Mouse (Mus musculus): ENCODE data around the gene Ptpn18. TPM values are rescaled to one million over a fixed set of nuclear protein-coding genes. Genes with fewer than 3 reads are reported as not detected.
A peak's percentile ranks its signal among the peaks of the same experiment; 100 is the strongest.
"Not testable (repeated sequence)": the region's sequence is repeated elsewhere in the genome, so short reads cannot be mapped to it uniquely, and the experiment has no call there.

Gene Ptpn18
- polyA plus RNA-seq, 1 experiment from 2014 or later: 4.9 TPM

DNA sequence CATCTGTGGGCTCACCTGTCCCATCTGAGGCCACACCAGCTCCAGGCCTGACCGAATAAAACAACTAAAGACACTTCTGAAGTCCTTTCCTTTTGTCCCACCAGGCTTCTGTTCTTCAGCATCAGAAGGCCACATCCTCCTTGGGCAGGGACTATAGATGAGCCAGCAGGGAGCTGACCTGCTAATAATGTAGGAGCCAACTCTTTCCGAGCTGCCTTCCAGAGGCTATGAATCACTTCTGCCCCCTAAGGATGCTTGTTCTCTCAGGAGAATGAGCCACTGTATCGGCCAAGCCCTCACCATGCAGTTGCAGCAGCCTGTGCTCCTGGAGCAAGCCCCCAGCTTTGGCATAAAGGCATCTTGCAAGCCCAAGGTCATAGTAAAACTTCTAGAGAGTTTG is 43.4 kb downstream of the Ptpn18 start:
- Histone ChIP-seq H3K4me1 (ENCODE audit: control insufficient read depth, insufficient read depth, low read depth, low read length) (no peaks in the 10 kb centered on the region), H3K9ac (ENCODE audit: low read depth, low read length) (no peak overlapping the region), H3K27ac (ENCODE audit: low read depth, low read length) (no peak overlapping the region), H3K4me3 (ENCODE audit: low read length) (no peak overlapping the region), H3K36me3 (ENCODE audit: control insufficient read depth, insufficient read depth, low read length) (no peaks in the 10 kb centered on the region), H3K4me2 (ENCODE audit: low read length) (no peak overlapping the region), H3K9me3 (ENCODE audit: control insufficient read depth, low read length) (no peaks in the 10 kb centered on the region), H3K27me3 (replicated peaks; ENCODE audit: control insufficient read depth, insufficient read depth, low read length) (no peaks in the 10 kb centered on the region)
- ATAC-seq: no peak
- 33% methylated on average over 3 of the region's 3 CpGs for WGBS

DNA sequence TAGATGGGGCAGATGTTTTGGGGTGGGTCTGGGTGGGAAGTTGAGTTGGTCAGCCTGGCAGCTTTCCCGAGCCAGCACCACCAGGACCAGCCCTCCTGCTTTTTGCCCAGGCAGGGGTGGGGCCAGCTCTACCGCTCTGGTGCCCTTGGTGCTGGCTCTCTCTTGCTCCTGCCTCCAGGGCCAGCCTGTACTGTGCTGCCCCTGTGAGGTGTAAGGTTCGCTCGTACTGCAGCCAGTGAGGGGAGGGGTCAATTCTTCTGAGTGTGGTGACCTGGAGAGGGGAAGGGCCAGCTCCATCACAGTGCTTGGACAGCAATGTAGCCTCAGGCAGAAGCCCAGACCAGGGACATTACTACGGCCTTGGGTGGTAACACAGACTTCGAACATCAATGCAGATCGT is 45.7 kb downstream of the Ptpn18 start:
- WGBS: 63% methylated on average over 7 of the region's 7 CpGs
- no peaks in the 10 kb centered on the region for H3K27me3 ChIP-seq (replicated peaks; ENCODE audit: control insufficient read depth, insufficient read depth, low read length)
- ATAC-seq: no peak
- H3K9ac ChIP-seq (ENCODE audit: low read depth, low read length): no peak overlapping the region
- H3K36me3 ChIP-seq (ENCODE audit: control insufficient read depth, insufficient read depth, low read length): no peaks in the 10 kb centered on the region
- no peak overlapping the region for H3K4me3 ChIP-seq (ENCODE audit: low read length)
- H3K27ac ChIP-seq (ENCODE audit: low read depth, low read length): no peak overlapping the region
- H3K4me1 ChIP-seq (ENCODE audit: control insufficient read depth, insufficient read depth, low read depth, low read length): no peaks in the 10 kb centered on the region
- H3K4me2 ChIP-seq (ENCODE audit: low read length): no peak overlapping the region
- no peaks in the 10 kb centered on the region for H3K9me3 ChIP-seq (ENCODE audit: control insufficient read depth, low read length)

DNA sequence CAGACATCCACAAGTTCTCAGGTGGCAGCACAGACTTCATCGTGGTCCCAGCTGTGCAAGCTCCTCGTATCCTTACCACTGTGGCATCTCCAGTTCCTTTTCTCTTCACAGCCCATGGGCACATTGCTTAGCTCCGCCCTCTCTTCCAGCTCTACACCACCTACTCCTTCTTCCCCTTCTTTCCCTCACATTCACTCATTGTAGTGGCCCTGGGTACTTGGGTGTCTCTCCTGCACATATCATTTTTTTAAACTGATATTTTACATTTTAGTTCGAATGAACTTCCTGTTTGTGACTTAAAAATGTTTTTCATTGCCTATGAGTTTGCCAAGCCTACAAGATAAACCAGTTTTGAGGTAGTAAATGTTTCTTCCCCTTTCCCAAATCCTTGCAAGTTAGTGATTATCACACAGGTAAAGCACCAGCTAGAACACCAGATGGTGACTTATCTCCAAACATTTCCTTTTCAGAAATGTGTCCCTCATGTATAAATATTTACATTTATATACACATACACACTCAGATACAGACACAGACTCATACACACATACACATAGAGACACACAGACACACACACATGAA is 46.5 kb downstream of the Ptpn18 start:
- H3K36me3 ChIP-seq (ENCODE audit: control insufficient read depth, insufficient read depth, low read length): no peaks in the 10 kb centered on the region
- H3K9ac ChIP-seq (ENCODE audit: low read depth, low read length): no peak overlapping the region
- no peaks in the 10 kb centered on the region for H3K4me1 ChIP-seq (ENCODE audit: control insufficient read depth, insufficient read depth, low read depth, low read length)
- 89% methylated on average over 4 of the region's 4 CpGs for WGBS
- no peak overlapping the region for H3K27ac ChIP-seq (ENCODE audit: low read depth, low read length)
- no peaks in the 10 kb centered on the region for H3K27me3 ChIP-seq (replicated peaks; ENCODE audit: control insufficient read depth, insufficient read depth, low read length)
- H3K4me2 ChIP-seq (ENCODE audit: low read length): no peak overlapping the region
- H3K9me3 ChIP-seq (ENCODE audit: control insufficient read depth, low read length): no peaks in the 10 kb centered on the region
- no peak overlapping the region for H3K4me3 ChIP-seq (ENCODE audit: low read length)
- no peak for ATAC-seq

DNA sequence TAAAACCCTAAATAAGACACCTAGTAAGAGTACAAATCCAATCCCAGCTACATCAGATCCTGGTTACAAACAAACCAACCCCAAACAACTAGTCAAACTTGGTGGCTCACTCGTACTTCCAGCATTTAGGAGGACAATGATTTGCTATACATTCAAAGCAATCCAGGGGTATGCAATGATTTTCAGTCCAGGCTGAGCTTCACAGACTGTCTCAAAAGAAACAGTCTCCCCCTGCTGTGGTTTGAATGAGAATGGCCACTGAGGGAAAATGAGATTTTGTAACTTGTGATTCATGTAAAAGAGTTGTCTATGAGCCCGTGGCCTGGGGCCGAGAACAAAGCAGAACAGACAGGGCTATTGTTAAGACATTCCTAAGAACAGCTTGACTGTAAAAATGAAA is 48.4 kb downstream of the Ptpn18 start:
- H3K4me1 ChIP-seq (ENCODE audit: control insufficient read depth, insufficient read depth, low read depth, low read length): no peaks in the 10 kb centered on the region
- no peaks in the 10 kb centered on the region for H3K36me3 ChIP-seq (ENCODE audit: control insufficient read depth, insufficient read depth, low read length)
- no peak overlapping the region for H3K9ac ChIP-seq (ENCODE audit: low read depth, low read length)
- no peak overlapping the region for H3K4me3 ChIP-seq (ENCODE audit: low read length)
- H3K27me3 ChIP-seq (replicated peaks; ENCODE audit: control insufficient read depth, insufficient read depth, low read length): no peaks in the 10 kb centered on the region
- WGBS: 71% methylated on average over 3 of the region's 3 CpGs
- ATAC-seq: no peak
- no peaks in the 10 kb centered on the region for H3K9me3 ChIP-seq (ENCODE audit: control insufficient read depth, low read length)
- H3K27ac ChIP-seq (ENCODE audit: low read depth, low read length): no peak overlapping the region
- no peak overlapping the region for H3K4me2 ChIP-seq (ENCODE audit: low read length)

DNA sequence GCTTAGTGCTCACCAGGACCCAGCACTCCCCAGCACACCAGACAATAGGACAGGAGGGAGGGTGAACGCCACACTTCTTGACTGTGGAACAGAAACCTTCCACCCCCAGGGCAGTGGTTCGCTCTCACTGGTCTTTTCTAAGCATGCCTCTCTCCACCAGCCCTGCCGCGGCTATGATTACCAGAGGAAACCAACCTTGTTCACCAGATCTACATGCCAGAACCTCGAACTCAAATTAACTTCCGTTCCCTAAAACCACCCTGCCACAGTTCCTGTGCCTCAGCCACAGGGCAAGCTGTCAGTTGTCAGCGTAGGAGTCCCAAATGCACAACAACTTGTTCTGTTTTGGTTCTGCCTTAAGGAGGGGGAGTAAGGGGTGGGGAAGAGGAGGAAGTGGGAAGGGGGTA is 51.0 kb downstream of the Ptpn18 start:
- no peaks in the 10 kb centered on the region for H3K36me3 ChIP-seq (ENCODE audit: control insufficient read depth, insufficient read depth, low read length)

DNA sequence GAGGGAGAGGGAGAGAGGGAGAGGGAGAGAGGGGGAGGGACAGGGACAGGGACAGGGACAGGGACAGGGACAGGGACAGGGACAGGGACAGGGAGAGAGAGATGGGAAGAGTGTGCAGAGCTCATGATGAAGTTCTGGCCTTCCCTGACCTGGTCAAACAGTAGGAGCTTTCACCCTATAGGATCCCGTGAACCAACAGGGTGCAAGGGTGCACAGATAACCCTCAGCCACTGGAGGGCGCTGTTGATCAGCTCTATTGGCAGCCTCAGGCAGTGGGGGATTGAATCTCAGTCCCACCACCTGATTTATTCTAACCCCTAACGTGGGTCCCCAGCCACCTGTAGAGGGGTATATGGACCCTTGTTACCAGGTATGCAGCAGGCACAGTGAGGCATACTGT is 51.5 kb downstream of the Ptpn18 start:
- H3K27me3 ChIP-seq (replicated peaks; ENCODE audit: control insufficient read depth, insufficient read depth, low read length): no peaks in the 10 kb centered on the region
- H3K9me3 ChIP-seq (ENCODE audit: control insufficient read depth, low read length): no peaks in the 10 kb centered on the region
- H3K4me3 ChIP-seq (ENCODE audit: low read length): no peak overlapping the region
- 10% methylated on average over 3 of the region's 3 CpGs for WGBS
- H3K27ac ChIP-seq (ENCODE audit: low read depth, low read length): no peak overlapping the region
- H3K9ac ChIP-seq (ENCODE audit: low read depth, low read length): no peak overlapping the region
- no peak overlapping the region for H3K4me2 ChIP-seq (ENCODE audit: low read length)
- peak; percentile 42; the same call in 1 of the 2 replicates for ATAC-seq
- H3K36me3 ChIP-seq (ENCODE audit: control insufficient read depth, insufficient read depth, low read length): no peaks in the 10 kb centered on the region
- no peaks in the 10 kb centered on the region for H3K4me1 ChIP-seq (ENCODE audit: control insufficient read depth, insufficient read depth, low read depth, low read length)

More for the DNA sequence above, 51.0 kb downstream of the Ptpn18 start:
- ATAC-seq: no peak
- Histone ChIP-seq H3K27ac (ENCODE audit: low read depth, low read length) (no peak overlapping the region), H3K9ac (ENCODE audit: low read depth, low read length) (no peak overlapping the region), H3K9me3 (ENCODE audit: control insufficient read depth, low read length) (no peaks in the 10 kb centered on the region), H3K27me3 (replicated peaks; ENCODE audit: control insufficient read depth, insufficient read depth, low read length) (no peaks in the 10 kb centered on the region), H3K4me2 (ENCODE audit: low read length) (peak overlapping the region; percentile 32; the same call in 1 of the 2 replicates), H3K4me3 (ENCODE audit: low read length) (no peak overlapping the region), H3K4me1 (ENCODE audit: control insufficient read depth, insufficient read depth, low read depth, low read length) (no peaks in the 10 kb centered on the region)
- 11% methylated on average over 7 of the region's 7 CpGs for WGBS

DNA sequence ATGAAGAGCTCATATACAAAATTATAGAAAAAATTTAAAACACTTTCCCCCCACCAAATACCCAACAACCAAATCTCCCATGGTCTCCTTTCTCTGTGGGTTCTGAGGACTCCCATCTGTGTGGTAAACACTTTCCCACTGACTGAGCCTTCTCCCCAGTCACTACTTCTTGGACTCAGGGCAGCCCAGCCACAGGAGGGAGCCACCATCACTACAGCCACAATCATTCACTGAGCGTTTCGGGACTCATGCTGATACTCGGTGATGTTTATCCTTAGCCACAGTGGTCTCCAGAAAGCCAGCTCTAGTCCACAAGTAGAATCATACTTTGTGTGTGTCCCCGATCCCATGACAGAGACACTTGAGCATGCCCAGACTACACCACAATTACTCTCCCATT is 53.5 kb downstream of the Ptpn18 start:
- no peak for ATAC-seq
- Histone ChIP-seq H3K4me2 (ENCODE audit: low read length) (no peak overlapping the region), H3K9me3 (ENCODE audit: control insufficient read depth, low read length) (no peaks in the 10 kb centered on the region), H3K27ac (ENCODE audit: low read depth, low read length) (no peak overlapping the region), H3K4me1 (ENCODE audit: control insufficient read depth, insufficient read depth, low read depth, low read length) (no peaks in the 10 kb centered on the region), H3K27me3 (replicated peaks; ENCODE audit: control insufficient read depth, insufficient read depth, low read length) (no peaks in the 10 kb centered on the region), H3K36me3 (ENCODE audit: control insufficient read depth, insufficient read depth, low read length) (no peaks in the 10 kb centered on the region), H3K9ac (ENCODE audit: low read depth, low read length) (no peak overlapping the region), H3K4me3 (ENCODE audit: low read length) (no peak overlapping the region)
- WGBS: 70% methylated on average over 4 of the region's 4 CpGs

DNA sequence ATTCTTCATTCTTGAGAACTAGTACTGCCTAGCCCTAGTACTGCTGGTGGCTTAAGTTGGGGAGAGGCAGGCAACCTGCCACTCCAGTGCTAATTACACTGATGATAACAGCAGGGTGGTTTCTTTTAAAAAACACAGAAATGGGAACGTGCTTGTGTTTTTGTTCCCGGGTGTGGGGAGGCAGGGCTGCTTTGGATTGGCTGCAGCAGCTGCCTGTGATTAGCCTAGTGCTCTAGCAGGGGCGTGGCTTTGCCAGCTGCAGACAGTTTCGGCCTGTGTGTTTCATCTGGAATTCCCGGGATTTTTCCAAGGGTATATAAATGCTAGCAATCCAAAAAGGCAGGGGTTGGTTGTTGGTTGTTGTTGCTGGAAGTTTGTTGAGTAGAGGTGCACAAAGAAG is 57.0 kb downstream of the Ptpn18 start:
- H3K27me3 ChIP-seq (replicated peaks; ENCODE audit: control insufficient read depth, insufficient read depth, low read length): no peaks in the 10 kb centered on the region
- 58% methylated on average over 5 of the region's 5 CpGs for WGBS
- H3K9me3 ChIP-seq (ENCODE audit: control insufficient read depth, low read length): no peaks in the 10 kb centered on the region

DNA sequence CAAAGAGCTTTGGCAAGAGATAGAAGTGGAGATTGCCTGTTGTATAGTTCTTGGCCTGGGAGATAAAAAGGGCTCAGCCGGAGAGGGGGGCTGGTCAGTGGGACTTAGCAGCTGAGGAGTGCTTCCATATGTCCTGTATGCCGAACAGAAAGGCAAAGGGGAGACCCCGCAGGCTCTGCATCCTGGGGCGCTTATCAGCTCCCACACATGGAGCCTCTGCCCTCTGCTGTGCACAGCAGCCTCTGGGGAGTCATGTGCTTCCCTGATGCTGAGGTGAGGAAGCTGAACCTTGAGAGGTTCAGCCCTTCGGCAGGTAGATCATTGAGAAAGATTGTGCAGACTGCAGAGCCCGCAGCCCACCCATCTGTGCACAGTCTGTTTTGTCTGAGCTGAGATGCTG is 57.7 kb downstream of the Ptpn18 start:
- ATAC-seq; H3K27ac ChIP-seq (ENCODE audit: low read depth, low read length); H3K27me3 ChIP-seq (replicated peaks; ENCODE audit: control insufficient read depth, insufficient read depth, low read length); H3K9me3 ChIP-seq (ENCODE audit: control insufficient read depth, low read length); H3K4me1 ChIP-seq (ENCODE audit: control insufficient read depth, insufficient read depth, low read depth, low read length); H3K9ac ChIP-seq (ENCODE audit: low read depth, low read length); H3K36me3 ChIP-seq (ENCODE audit: control insufficient read depth, insufficient read depth, low read length); H3K4me2 ChIP-seq (ENCODE audit: low read length); H3K4me3 ChIP-seq (ENCODE audit: low read length): not testable (repeated sequence)
- 70% methylated on average over 6 of the region's 6 CpGs for WGBS

More for the DNA sequence above, 57.0 kb downstream of the Ptpn18 start:
- Histone ChIP-seq H3K27ac (ENCODE audit: low read depth, low read length) (no peak overlapping the region), H3K4me1 (ENCODE audit: control insufficient read depth, insufficient read depth, low read depth, low read length) (no peaks in the 10 kb centered on the region), H3K36me3 (ENCODE audit: control insufficient read depth, insufficient read depth, low read length) (no peaks in the 10 kb centered on the region), H3K9ac (ENCODE audit: low read depth, low read length) (no peak overlapping the region), H3K4me3 (ENCODE audit: low read length) (no peak overlapping the region), H3K4me2 (ENCODE audit: low read length) (no peak overlapping the region)
- ATAC-seq: no peak

DNA sequence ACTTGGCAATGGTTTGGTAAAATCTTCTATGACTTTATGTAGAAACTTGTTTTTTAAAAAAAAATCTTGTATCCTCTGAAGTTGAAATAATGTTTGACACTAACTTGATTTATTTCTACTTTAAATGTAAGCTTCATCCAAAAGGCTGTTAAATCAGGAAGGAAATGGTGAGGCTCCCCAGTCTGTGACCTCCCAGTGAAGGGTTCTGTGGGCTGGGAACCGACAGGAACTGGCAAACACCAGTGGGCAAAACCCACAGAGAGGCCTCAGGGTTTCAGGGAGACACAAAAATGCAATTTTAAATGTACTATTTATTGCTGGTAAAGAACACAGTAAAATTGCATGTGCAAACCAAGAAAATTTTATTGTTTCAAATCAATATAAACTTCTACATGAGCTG is 58.2 kb downstream of the Ptpn18 start:
- H3K27ac ChIP-seq (ENCODE audit: low read depth, low read length): not testable (repeated sequence)

More for the DNA sequence above, 58.2 kb downstream of the Ptpn18 start:
- 75% methylated on average over 1 of the region's 1 CpGs for WGBS
- H3K36me3 ChIP-seq (ENCODE audit: control insufficient read depth, insufficient read depth, low read length); H3K4me1 ChIP-seq (ENCODE audit: control insufficient read depth, insufficient read depth, low read depth, low read length); H3K9ac ChIP-seq (ENCODE audit: low read depth, low read length); H3K27me3 ChIP-seq (replicated peaks; ENCODE audit: control insufficient read depth, insufficient read depth, low read length); ATAC-seq; H3K4me2 ChIP-seq (ENCODE audit: low read length); H3K4me3 ChIP-seq (ENCODE audit: low read length); H3K9me3 ChIP-seq (ENCODE audit: control insufficient read depth, low read length): not testable (repeated sequence)

Measured in hindbrain, embryonic 16.5 days (tissue).